In the genomic region with DNA sequence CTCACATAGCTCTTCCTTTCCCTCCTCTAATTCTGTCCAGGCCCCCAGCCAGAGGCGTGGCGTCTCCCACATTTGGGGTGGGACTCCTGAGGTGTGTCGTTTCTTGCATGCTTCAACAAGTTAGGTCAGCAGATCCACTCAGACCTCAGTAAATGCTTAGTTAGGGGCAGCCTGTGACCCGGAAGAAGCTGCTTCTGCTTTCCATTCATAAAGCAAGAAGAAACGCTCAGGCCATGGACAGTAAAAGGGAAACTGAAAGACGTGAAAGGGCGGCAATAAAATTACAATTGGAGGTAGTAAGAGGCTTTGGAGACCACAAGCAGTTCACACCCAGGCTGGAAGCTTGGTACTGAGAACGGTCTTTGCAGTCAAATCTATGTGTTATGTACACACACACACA, we compare ENCODE assay signal across 23 mouse cellular contexts. TPM values are rescaled to one million over a fixed set of nuclear protein-coding genes. Genes with fewer than 3 reads are reported as not detected.
DNase-seq lines count a peak whose midpoint lies in the region; ATAC-seq and TF ChIP-seq lines count a peak whose summit lies in the region.
"Had no signal": no experiment of that assay in that cellular context is flagged by ENCODE, and none has a peak within 500 bp of the region (broad histone marks: within the 10 kb centered on the region; RNA-seq: fewer than 3 reads in every experiment).

No protein-coding gene starts in this region.

- peaks cover 11% of the 10 kb centered on the region for H3K4me1 ChIP-seq in bone marrow macrophage, adult 2 months (ENCODE audit: control insufficient read depth, insufficient read depth, low read length)
- H3K4me1 ChIP-seq: embryonic facial prominence, embryonic 15.5 days; hindbrain, embryonic 15.5 days; limb, embryonic 13.5 days; lung, embryonic 15.5 days had no signal

- H3K27ac ChIP-seq in bone marrow macrophage, adult 2 months (ENCODE audit: insufficient read depth, low read depth, low read length), result peak overlapping the region; percentile 33
- H3K27ac ChIP-seq: embryonic facial prominence, embryonic 15.5 days; gastrocnemius, adult 2 months; hindbrain, embryonic 15.5 days; kidney, postnatal 0 days; limb, embryonic 13.5 days; liver, embryonic 14.5 days; lung, embryonic 15.5 days; midbrain, embryonic 15.5 days; stomach, postnatal 0 days had no signal

- TF ChIP-seq CTCF in bone marrow macrophage, adult 2 months (IDR thresholded peaks at IDR 0.05; ENCODE audit: low read depth, low read length), result no peak

- TF ChIP-seq POLR2A in bone marrow macrophage, adult 2 months (IDR thresholded peaks at IDR 0.05; ENCODE audit: borderline replicate concordance, low read depth, low read length), result no peak

- peak; percentile 9 for DNase-seq in ovary, postnatal 36 days (ENCODE audit: low spot score)
- no peak for DNase-seq in ovary, postnatal 14 days (ENCODE audit: low spot score)
- DNase-seq in kidney, postnatal 25 days, result no peak
- no peak for DNase-seq in right cerebral cortex, postnatal 25 days
- no peak for DNase-seq in lung, postnatal 25 days (ENCODE audit: low spot score)
- DNase-seq: adrenal gland, postnatal 10 days; cerebellum, adult 11 months; gastrocnemius, adult 2 months; heart, postnatal 36 days; kidney, adult 18-20 months; right cerebral cortex, adult 18-20 months; thymus, postnatal 25 days had no signal

- peak overlapping the region; percentile 29; the same call in 1 of the 2 replicates for H3K4me3 ChIP-seq in bone marrow macrophage, adult 2 months (ENCODE audit: insufficient read depth, low read length)
- H3K4me3 ChIP-seq: embryonic facial prominence, embryonic 15.5 days; gastrocnemius, adult 2 months; hindbrain, embryonic 15.5 days; limb, embryonic 13.5 days; lung, embryonic 15.5 days; midbrain, embryonic 15.5 days had no signal

- peak; percentile 85 for ATAC-seq in megakaryocyte, adult 5-6 weeks (ENCODE audit: poor library complexity, severe bottlenecking)
- ATAC-seq: forebrain, embryonic 16.5 days; midbrain, embryonic 15.5 days had no signal

RNA-seq across cellular contexts. Expression of a gene that starts 27.7 kb away (rescaled TPM):
- 160 and 171 TPM in 2 replicates for polyA plus RNA-seq in bone marrow macrophage, adult 2 months (2012; ENCODE audit: insufficient read depth, insufficient read length, missing spikeins)
- 123 and 129 TPM in 2 replicates for total RNA-seq in megakaryocyte, adult 5-6 weeks (2015)
- 40.7 and 51.7 TPM in 2 replicates for total RNA-seq in megakaryocyte, adult 5-6 weeks (2017)

RNA-seq across cellular contexts. Expression of a gene that starts 27.8 kb away (rescaled TPM):
- polyA plus RNA-seq in bone marrow macrophage, adult 2 months (2012; ENCODE audit: insufficient read depth, insufficient read length, missing spikeins), result 26.1 and 28.0 TPM in 2 replicates
- 22.6 and 23.4 TPM in 2 replicates for total RNA-seq in megakaryocyte, adult 5-6 weeks (2015)
- 30.1 and 37.4 TPM in 2 replicates for total RNA-seq in megakaryocyte, adult 5-6 weeks (2017)
